Mouse (Mus musculus) kidney, embryonic 14.5 days (tissue): ENCODE data around the gene Zscan2. TPM values are rescaled to one million over a fixed set of nuclear protein-coding genes. Genes with fewer than 3 reads are reported as not detected.

Source experiments
- ATAC-seq: fragments of 200-750 bp; cut with Nextera tagmentation; 2 replicates; pipeline ENCODE4 v1.8.0; 2017; ENCODE audit warnings: moderate number of reproducible peaks, mild to moderate bottlenecking, moderate TSS enrichment, moderate library complexity; ENCODE audit not compliant: low FRiP score, low TSS enrichment
- H3K27ac ChIP-seq: fragments of 300-500 bp; sonication (generic); 2 replicates; pipeline ENCODE4 v1.5.1; 2014; ENCODE audit warnings: low read depth, mild to moderate bottlenecking, low read length, moderate library complexity, mixed read lengths
- H3K27me3 ChIP-seq: fragments of 300-500 bp; sonication (generic); 2 replicates; pipeline ENCODE4 v1.6.1; 2014; ENCODE audit warnings: mild to moderate bottlenecking, low read length; ENCODE audit not compliant: control insufficient read depth, insufficient read depth
- H3K36me3 ChIP-seq: fragments of 300-500 bp; sonication (generic); 2 replicates; pipeline ENCODE4 v1.6.1; 2014; ENCODE audit warnings: low read length, mixed read lengths; ENCODE audit not compliant: control insufficient read depth, insufficient read depth
- H3K4me1 ChIP-seq: fragments of 300-500 bp; sonication (generic); 2 replicates; pipeline ENCODE4 v1.6.1; 2014; ENCODE audit warnings: low read length, mixed read lengths; ENCODE audit not compliant: control insufficient read depth, insufficient read depth
- H3K4me2 ChIP-seq: fragments of 300-500 bp; sonication (generic); replicated peaks from 2 replicates; pipeline ENCODE4 v1.6.1; 2014; ENCODE audit warnings: low read depth, mild to moderate bottlenecking, low read length
- H3K4me3 ChIP-seq: fragments of 300-500 bp; sonication (generic); 2 replicates; pipeline ENCODE4 v1.5.1; 2014; ENCODE audit warnings: mild to moderate bottlenecking, low read length
- H3K9ac ChIP-seq: fragments of 300-500 bp; sonication (generic); 2 replicates; pipeline ENCODE4 v1.6.1; 2014; ENCODE audit warnings: low read depth, mild to moderate bottlenecking, low read length, moderate library complexity
- H3K9me3 ChIP-seq: fragments of 300-500 bp; sonication (generic); 2 replicates; pipeline ENCODE4 v1.6.1; 2016; ENCODE audit warnings: low read length; ENCODE audit not compliant: control insufficient read depth
- WGBS: fragments of 180-500 bp; shearing (Covaris S2); extraction: QIAGEN DNeasy Blood & Tissue Kit; methylation state at CpG from one replicate; pipeline ENCODE4 v1.1.7; 2014; 5-methylcytosine and 5-hydroxymethylcytosine counted together
- polyA plus RNA-seq: library from polyadenylated mRNA; unstranded; fragments of >200 nt; fragmentation: Nextera tagmentation; extraction: Ambion mirVana; gene quantifications from 2 replicates; pipeline ENCODE4 v1.2.1, GENCODE M21; 2014

The Zscan2 gene
- polyA plus RNA-seq, 1 experiment from 2014 or later, result 4.0 TPM

- WGBS, result 85% methylated on average over 4 of the region's 4 CpGs
These were observed 37.0 kb downstream of the Zscan2 start for GRCm38 (mm10) chr7:80897721-80898120.

GRCm38 (mm10) chr7:80900944-80901501 lies 40.3 kb downstream of the Zscan2 start, which contains the start of gene Wdr73:
Wdr73 (minus strand) TSS chr7:80901269.
- Histone ChIP-seq H3K36me3 (peaks cover 18% of the 10 kb centered on the region; the same call in 1 of the 2 replicates), H3K27me3 (no peaks in the 10 kb centered on the region), H3K27ac (no peak within 1 kb of the TSS; the same call in 1 of the 2 replicates), H3K9me3 (no peaks in the 10 kb centered on the region), H3K4me1 (peaks cover 9% of the 10 kb centered on the region; the same call in 1 of the 2 replicates), H3K4me2 (peak within 1 kb of the TSS; percentile 61), H3K9ac (peak within 1 kb of the TSS; percentile 67), H3K4me3 (peak within 1 kb of the TSS; percentile 61)
- WGBS, result 0% methylated on average over 36 of the region's 36 CpGs
- ATAC-seq, result peak; percentile 96

More at GRCm38 (mm10) chr7:80897721-80898120, 37.0 kb downstream of the Zscan2 start:
- Histone ChIP-seq H3K4me3 (no peak overlapping the region), H3K9ac (no peak overlapping the region), H3K4me1 (peaks cover 5% of the 10 kb centered on the region; the same call in 1 of the 2 replicates), H3K36me3 (peaks cover 41% of the 10 kb centered on the region), H3K27ac (no peak overlapping the region), H3K9me3 (no peaks in the 10 kb centered on the region), H3K4me2 (no peak overlapping the region), H3K27me3 (no peaks in the 10 kb centered on the region)
- ATAC-seq, result no peak

- Histone ChIP-seq H3K27ac (no peak overlapping the region; the same call in 1 of the 2 replicates), H3K4me2 (peak overlapping the region; percentile 61), H3K9ac (peak overlapping the region; percentile 67; the same call in 1 of the 2 replicates), H3K27me3 (no peaks in the 10 kb centered on the region), H3K4me3 (peak overlapping the region; percentile 61), H3K4me1 (peaks cover 9% of the 10 kb centered on the region; the same call in 1 of the 2 replicates), H3K9me3 (no peaks in the 10 kb centered on the region), H3K36me3 (peaks cover 12% of the 10 kb centered on the region; the same call in 1 of the 2 replicates)
- WGBS, result 30% methylated on average over 15 of the region's 15 CpGs
- ATAC-seq, result no peak
These were observed 41.0 kb downstream of the Zscan2 start for GRCm38 (mm10) chr7:80901541-80902274.

- 86% methylated on average over 11 of the region's 11 CpGs for WGBS
- H3K9ac ChIP-seq, result no peak overlapping the region; the same call in 1 of the 2 replicates
- H3K27me3 ChIP-seq, result no peaks in the 10 kb centered on the region
- H3K27ac ChIP-seq, result no peak overlapping the region
- peak overlapping the region; percentile 94; the same call in 1 of the 2 replicates for H3K4me2 ChIP-seq
- ATAC-seq, result no peak
- peaks cover 5% of the 10 kb centered on the region; the same call in 1 of the 2 replicates for H3K36me3 ChIP-seq
- H3K4me1 ChIP-seq, result peaks cover 9% of the 10 kb centered on the region; the same call in 1 of the 2 replicates
- H3K9me3 ChIP-seq, result no peaks in the 10 kb centered on the region
- H3K4me3 ChIP-seq, result peak overlapping the region; percentile 47
These were observed 43.1 kb downstream of the Zscan2 start for GRCm38 (mm10) chr7:80903625-80904422.

GRCm38 (mm10) chr7:80904921-80905515 lies 44.3 kb downstream of the Zscan2 start, which contains the start of gene Nmb:
Nmb (minus strand) TSS chr7:80905076.
- peak; percentile 61 for ATAC-seq
- 4% methylated on average over 19 of the region's 19 CpGs for WGBS

GRCm38 (mm10) chr7:80911053-80911452 lies 50.3 kb downstream of the Zscan2 start:
- Histone ChIP-seq H3K4me2 (no peak overlapping the region), H3K27me3 (no peaks in the 10 kb centered on the region), H3K4me1 (no peaks in the 10 kb centered on the region), H3K4me3 (no peak overlapping the region), H3K27ac (no peak overlapping the region), H3K36me3 (peaks cover 54% of the 10 kb centered on the region), H3K9me3 (no peaks in the 10 kb centered on the region), H3K9ac (no peak overlapping the region)
- 84% methylated on average over 7 of the region's 7 CpGs for WGBS
- no peak for ATAC-seq

More at GRCm38 (mm10) chr7:80904921-80905515, 44.3 kb downstream of the Zscan2 start, which contains the start of gene Nmb:
- Histone ChIP-seq H3K27me3 (no peaks in the 10 kb centered on the region), H3K9me3 (no peaks in the 10 kb centered on the region), H3K4me3 (peak within 1 kb of the TSS; percentile 47), H3K36me3 (peaks cover 8% of the 10 kb centered on the region; the same call in 1 of the 2 replicates), H3K9ac (peak within 1 kb of the TSS; percentile 59), H3K4me2 (peak within 1 kb of the TSS; percentile 94), H3K4me1 (peaks cover 9% of the 10 kb centered on the region; the same call in 1 of the 2 replicates), H3K27ac (no peak within 1 kb of the TSS)

DNA sequence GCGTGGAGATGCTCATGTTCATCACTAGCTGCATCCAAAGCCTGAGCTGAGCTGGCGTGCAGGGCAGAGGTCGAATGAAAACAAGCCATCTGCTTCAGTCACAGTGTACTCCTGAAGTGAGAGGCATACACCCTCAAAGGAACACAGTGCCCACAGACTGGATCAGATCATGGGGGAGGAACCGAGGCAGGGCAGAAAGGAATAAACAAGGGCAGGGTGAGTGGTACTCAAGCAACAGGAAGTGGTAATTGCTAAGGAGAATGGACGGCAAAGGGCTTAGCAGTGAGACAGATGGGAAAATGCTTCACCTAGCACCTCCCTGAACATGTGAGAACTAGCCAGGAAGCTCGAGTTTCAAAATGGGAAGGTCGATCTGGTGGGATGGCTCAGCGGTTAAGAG lies 51.8 kb downstream of the Zscan2 start:
- peaks cover 65% of the 10 kb centered on the region for H3K36me3 ChIP-seq
- H3K4me1 ChIP-seq, result no peaks in the 10 kb centered on the region
- H3K27me3 ChIP-seq, result no peaks in the 10 kb centered on the region
- no peak overlapping the region for H3K4me2 ChIP-seq
- H3K27ac ChIP-seq, result no peak overlapping the region
- H3K9ac ChIP-seq, result no peak overlapping the region
- ATAC-seq, result no peak
- no peaks in the 10 kb centered on the region for H3K9me3 ChIP-seq
- WGBS, result 76% methylated on average over 8 of the region's 8 CpGs
- no peak overlapping the region for H3K4me3 ChIP-seq

DNA sequence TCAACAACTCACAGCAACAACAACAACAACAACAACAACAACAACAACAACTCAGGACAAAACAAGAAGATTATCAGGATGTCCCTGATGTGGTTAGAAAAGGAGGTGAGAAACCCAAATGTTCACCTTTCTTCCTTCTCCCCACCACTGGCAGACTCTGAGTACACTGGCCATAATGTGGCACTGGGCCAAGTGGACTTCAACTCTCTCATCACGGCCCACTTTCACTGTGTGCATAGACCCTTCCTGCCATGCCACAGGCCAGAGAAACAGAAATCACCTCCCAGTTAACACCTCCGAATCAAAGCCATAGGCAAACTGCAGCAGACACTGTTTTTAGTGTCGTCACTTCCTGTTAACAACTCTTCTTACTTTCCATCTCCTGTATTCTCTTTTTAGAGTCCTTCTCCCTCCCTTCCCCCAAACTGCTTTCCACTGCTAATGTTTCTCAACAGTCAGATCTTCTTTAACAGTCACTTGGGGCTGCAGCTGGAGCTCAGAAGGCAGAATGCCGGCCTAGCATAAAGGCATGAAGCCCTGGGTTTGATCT lies 57.3 kb downstream of the Zscan2 start:
- no peak for ATAC-seq
- 71% methylated on average over 4 of the region's 4 CpGs for WGBS
- peaks cover 66% of the 10 kb centered on the region for H3K36me3 ChIP-seq

More for the DNA sequence above, 57.3 kb downstream of the Zscan2 start:
- no peak overlapping the region for H3K4me2 ChIP-seq
- no peak overlapping the region for H3K9ac ChIP-seq
- no peak overlapping the region for H3K4me3 ChIP-seq
- H3K27ac ChIP-seq, result no peak overlapping the region
- no peaks in the 10 kb centered on the region for H3K27me3 ChIP-seq
- H3K9me3 ChIP-seq, result no peaks in the 10 kb centered on the region
- H3K4me1 ChIP-seq, result no peaks in the 10 kb centered on the region
